Mouse (Mus musculus): Measurements from ENCODE around the gene Rbm33. TPM values are rescaled to one million over a fixed set of nuclear protein-coding genes. Genes with fewer than 3 reads are reported as not detected.

Rbm33 gene
- polyA plus RNA-seq, 1 experiment: 18.4 TPM

GRCm38 (mm10) chr5:28322189-28322588 lies 5.3 kb downstream of the Rbm33 start:
- DNase-seq: no peak
- Histone ChIP-seq H3K27me3 (replicated peaks; ENCODE audit: control insufficient read depth, insufficient read depth, low read length) (no peaks in the 10 kb centered on the region), H3K4me3 (ENCODE audit: insufficient read depth, low read depth, low read length) (no peak overlapping the region), H3K36me3 (ENCODE audit: control insufficient read depth, insufficient read depth, low read length) (no peaks in the 10 kb centered on the region), H3K4me1 (ENCODE audit: control insufficient read depth, insufficient read depth, low read length) (peaks cover 11% of the 10 kb centered on the region; the same call in 1 of the 2 replicates), H3K27ac (ENCODE audit: insufficient read depth, low read depth, low read length) (no peak overlapping the region)
- TF ChIP-seq CTCF (conservative IDR thresholded peaks at IDR 0.05; ENCODE audit: insufficient read depth, insufficient read length, low read depth, low read length): no peak
- no peak for TF ChIP-seq POLR2A (IDR thresholded peaks at IDR 0.05; ENCODE audit: low read depth, low read length)
- 79% methylated on average over 3 of the region's 3 CpGs for WGBS

DNA sequence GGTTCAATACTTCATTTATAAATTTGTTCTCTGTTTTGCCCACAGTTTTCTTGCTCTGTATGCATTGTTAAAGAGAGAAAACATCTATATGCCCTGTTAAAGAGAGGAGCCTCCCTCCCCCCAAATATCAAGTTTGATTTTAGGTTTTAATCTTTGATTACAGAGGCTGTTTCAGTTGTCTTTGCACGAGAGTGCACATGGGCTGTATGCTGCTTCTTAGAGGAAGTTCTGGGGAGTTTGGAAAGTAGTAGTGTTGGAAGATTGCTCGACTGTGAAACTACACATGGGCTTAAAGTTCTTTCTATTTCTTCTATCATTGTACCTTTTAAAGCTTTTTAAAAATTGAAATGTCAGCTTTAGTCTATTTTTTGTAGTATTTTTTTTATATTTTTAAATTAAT lies 6.9 kb downstream of the Rbm33 start:
- no peak overlapping the region for H3K4me3 ChIP-seq (ENCODE audit: insufficient read depth, low read depth, low read length)
- WGBS: 40% methylated on average over 2 of the region's 2 CpGs
- DNase-seq: no peak

GRCm38 (mm10) chr5:28324457-28324856 lies 7.5 kb downstream of the Rbm33 start:
- 16% methylated on average over 1 of the region's 1 CpGs for WGBS
- no peaks in the 10 kb centered on the region for H3K36me3 ChIP-seq (ENCODE audit: control insufficient read depth, insufficient read depth, low read length)

More for the DNA sequence above, 6.9 kb downstream of the Rbm33 start:
- Histone ChIP-seq H3K36me3 (ENCODE audit: control insufficient read depth, insufficient read depth, low read length) (no peaks in the 10 kb centered on the region), H3K4me1 (ENCODE audit: control insufficient read depth, insufficient read depth, low read length) (peaks cover 8% of the 10 kb centered on the region; the same call in 1 of the 2 replicates), H3K27me3 (replicated peaks; ENCODE audit: control insufficient read depth, insufficient read depth, low read length) (no peaks in the 10 kb centered on the region), H3K27ac (ENCODE audit: insufficient read depth, low read depth, low read length) (no peak overlapping the region)
- TF ChIP-seq CTCF (conservative IDR thresholded peaks at IDR 0.05; ENCODE audit: insufficient read depth, insufficient read length, low read depth, low read length) (no peak), POLR2A (IDR thresholded peaks at IDR 0.05; ENCODE audit: low read depth, low read length) (no peak)

DNA sequence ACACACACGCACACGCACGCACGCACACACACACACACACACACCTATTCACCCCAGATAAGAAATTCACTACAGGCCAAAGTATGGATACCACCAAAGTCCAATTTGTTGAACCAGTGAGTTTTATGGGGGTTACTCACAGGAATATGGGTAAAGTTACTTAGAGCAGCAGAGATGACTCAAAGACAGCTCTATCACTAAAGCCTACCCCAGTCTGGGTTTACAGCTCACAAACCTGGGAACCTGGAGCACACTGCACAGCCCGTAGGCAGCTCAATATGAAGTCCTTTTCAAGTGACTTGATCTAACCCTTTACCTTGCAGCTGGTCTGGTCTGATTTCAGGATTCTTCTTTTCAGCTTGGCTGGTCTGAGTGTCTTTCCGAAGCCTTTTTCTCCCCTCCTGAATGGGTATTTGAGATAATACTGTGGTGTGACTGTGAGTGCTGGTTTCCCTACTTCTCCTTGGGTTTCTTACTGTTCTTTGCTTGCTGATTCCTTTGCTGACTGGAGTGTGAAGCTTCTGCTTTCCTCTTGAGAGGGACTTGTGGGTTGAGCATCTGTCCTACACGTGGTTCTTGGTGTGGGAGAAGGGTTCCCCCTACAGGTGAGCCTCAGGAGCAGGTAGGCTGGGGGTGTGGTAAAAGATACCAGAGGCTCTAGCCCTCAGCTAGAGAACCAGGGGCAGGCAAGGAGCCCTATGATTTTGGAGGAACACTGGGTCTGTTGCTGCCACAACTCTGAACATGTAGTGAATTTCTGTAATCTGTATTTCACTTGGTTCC lies 12.3 kb downstream of the Rbm33 start:
- Histone ChIP-seq H3K36me3 (ENCODE audit: control insufficient read depth, insufficient read depth, low read length) (no peaks in the 10 kb centered on the region), H3K27ac (ENCODE audit: insufficient read depth, low read depth, low read length) (no peak overlapping the region), H3K4me1 (ENCODE audit: control insufficient read depth, insufficient read depth, low read length) (peaks cover 8% of the 10 kb centered on the region; the same call in 1 of the 2 replicates), H3K4me3 (ENCODE audit: insufficient read depth, low read depth, low read length) (no peak overlapping the region), H3K27me3 (replicated peaks; ENCODE audit: control insufficient read depth, insufficient read depth, low read length) (no peaks in the 10 kb centered on the region)
- TF ChIP-seq POLR2A (IDR thresholded peaks at IDR 0.05; ENCODE audit: low read depth, low read length) (no peak), CTCF (conservative IDR thresholded peaks at IDR 0.05; ENCODE audit: insufficient read depth, insufficient read length, low read depth, low read length) (peak; percentile 77)
- DNase-seq: peak; percentile 42
- 72% methylated on average over 7 of the region's 7 CpGs for WGBS

More at GRCm38 (mm10) chr5:28324457-28324856, 7.5 kb downstream of the Rbm33 start:
- Histone ChIP-seq H3K4me3 (ENCODE audit: insufficient read depth, low read depth, low read length) (no peak overlapping the region), H3K4me1 (ENCODE audit: control insufficient read depth, insufficient read depth, low read length) (peaks cover 8% of the 10 kb centered on the region; the same call in 1 of the 2 replicates), H3K27me3 (replicated peaks; ENCODE audit: control insufficient read depth, insufficient read depth, low read length) (no peaks in the 10 kb centered on the region), H3K27ac (ENCODE audit: insufficient read depth, low read depth, low read length) (no peak overlapping the region)
- no peak for TF ChIP-seq CTCF (conservative IDR thresholded peaks at IDR 0.05; ENCODE audit: insufficient read depth, insufficient read length, low read depth, low read length)
- no peak for TF ChIP-seq POLR2A (IDR thresholded peaks at IDR 0.05; ENCODE audit: low read depth, low read length)
- no peak for DNase-seq

DNA sequence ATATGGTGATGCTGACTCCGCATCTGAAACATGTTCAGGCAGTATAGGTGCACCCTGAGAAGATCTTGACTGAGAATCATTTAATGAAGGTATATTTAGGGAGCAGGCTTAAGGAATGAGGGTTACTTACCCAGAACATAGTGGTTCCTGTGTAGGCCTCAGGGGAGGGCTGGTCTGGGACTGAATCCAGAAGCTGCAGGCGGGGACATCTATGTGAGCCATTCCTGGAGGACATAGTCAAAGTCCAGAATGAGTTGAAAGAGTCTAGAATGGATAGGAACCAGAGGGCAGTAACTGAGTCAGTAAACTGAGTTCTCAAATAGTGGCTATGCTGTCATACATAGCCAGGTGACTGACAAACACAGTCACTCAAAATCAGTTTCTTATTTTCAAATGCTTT lies 16.8 kb downstream of the Rbm33 start:
- DNase-seq: peak; percentile 59
- Histone ChIP-seq H3K4me3 (ENCODE audit: insufficient read depth, low read depth, low read length) (no peak overlapping the region), H3K36me3 (ENCODE audit: control insufficient read depth, insufficient read depth, low read length) (peaks cover 5% of the 10 kb centered on the region), H3K4me1 (ENCODE audit: control insufficient read depth, insufficient read depth, low read length) (no peaks in the 10 kb centered on the region; the same call in 1 of the 2 replicates), H3K27ac (ENCODE audit: insufficient read depth, low read depth, low read length) (no peak overlapping the region), H3K27me3 (replicated peaks; ENCODE audit: control insufficient read depth, insufficient read depth, low read length) (no peaks in the 10 kb centered on the region)
- no peak for TF ChIP-seq POLR2A (IDR thresholded peaks at IDR 0.05; ENCODE audit: low read depth, low read length)
- no peak for TF ChIP-seq CTCF (conservative IDR thresholded peaks at IDR 0.05; ENCODE audit: insufficient read depth, insufficient read length, low read depth, low read length)
- WGBS: 63% methylated on average over 2 of the region's 2 CpGs

GRCm38 (mm10) chr5:28351857-28352513 lies 35.1 kb downstream of the Rbm33 start:
- Histone ChIP-seq H3K27ac (ENCODE audit: insufficient read depth, low read depth, low read length) (no peak overlapping the region), H3K4me1 (ENCODE audit: control insufficient read depth, insufficient read depth, low read length) (no peaks in the 10 kb centered on the region), H3K4me3 (ENCODE audit: insufficient read depth, low read depth, low read length) (no peak overlapping the region), H3K27me3 (replicated peaks; ENCODE audit: control insufficient read depth, insufficient read depth, low read length) (no peaks in the 10 kb centered on the region), H3K36me3 (ENCODE audit: control insufficient read depth, insufficient read depth, low read length) (peaks cover 14% of the 10 kb centered on the region)
- no peak for TF ChIP-seq POLR2A (IDR thresholded peaks at IDR 0.05; ENCODE audit: low read depth, low read length)
- no peak for TF ChIP-seq CTCF (conservative IDR thresholded peaks at IDR 0.05; ENCODE audit: insufficient read depth, insufficient read length, low read depth, low read length)
- no peak for DNase-seq

DNA sequence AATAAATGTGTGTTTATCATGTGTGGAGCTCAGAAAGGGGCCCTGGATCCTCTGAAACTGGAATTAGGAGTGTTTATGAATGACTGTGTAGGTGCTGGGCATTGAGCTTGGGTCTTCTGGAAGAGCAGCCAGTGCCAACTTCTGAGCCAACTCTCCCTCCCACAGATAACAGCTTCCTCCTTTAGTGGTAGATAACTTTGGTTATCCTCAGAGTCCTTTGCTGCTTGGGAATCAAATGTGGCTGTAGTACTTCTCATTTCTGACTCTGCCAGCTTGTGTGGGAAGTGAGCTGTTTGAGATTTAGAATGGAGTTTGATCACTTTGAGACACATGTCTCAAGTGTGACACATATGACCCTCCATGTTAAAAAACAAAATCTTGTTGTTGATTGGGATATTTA lies 38.7 kb downstream of the Rbm33 start:
- Histone ChIP-seq H3K4me3 (ENCODE audit: insufficient read depth, low read depth, low read length) (no peak overlapping the region), H3K36me3 (ENCODE audit: control insufficient read depth, insufficient read depth, low read length) (peaks cover 18% of the 10 kb centered on the region), H3K27ac (ENCODE audit: insufficient read depth, low read depth, low read length) (no peak overlapping the region), H3K4me1 (ENCODE audit: control insufficient read depth, insufficient read depth, low read length) (no peaks in the 10 kb centered on the region), H3K27me3 (replicated peaks; ENCODE audit: control insufficient read depth, insufficient read depth, low read length) (no peaks in the 10 kb centered on the region)
- no peak for TF ChIP-seq POLR2A (IDR thresholded peaks at IDR 0.05; ENCODE audit: low read depth, low read length)
- no peak for TF ChIP-seq CTCF (conservative IDR thresholded peaks at IDR 0.05; ENCODE audit: insufficient read depth, insufficient read length, low read depth, low read length)
- DNase-seq: no peak
